Mouse (Mus musculus) cerebellum, adult 2 months (tissue): Measurements from ENCODE around the gene Fgfr2.

Experiments used
- CTCF ChIP-seq: fragments of 200-500 bp; IDR thresholded peaks from 2 replicates; pipeline ENCODE4 v1.5.1; 2011; ENCODE audit warnings: low read depth, mild to moderate bottlenecking, control low read depth, low read length, moderate library complexity, borderline replicate concordance; ENCODE audit not compliant: insufficient read depth
- POLR2A ChIP-seq: fragments of 200-500 bp; IDR thresholded peaks from 2 replicates; pipeline ENCODE4 v1.6.1; 2011; ENCODE audit warnings: low read length, control low read depth, borderline replicate concordance; ENCODE audit not compliant: insufficient read depth

DNA sequence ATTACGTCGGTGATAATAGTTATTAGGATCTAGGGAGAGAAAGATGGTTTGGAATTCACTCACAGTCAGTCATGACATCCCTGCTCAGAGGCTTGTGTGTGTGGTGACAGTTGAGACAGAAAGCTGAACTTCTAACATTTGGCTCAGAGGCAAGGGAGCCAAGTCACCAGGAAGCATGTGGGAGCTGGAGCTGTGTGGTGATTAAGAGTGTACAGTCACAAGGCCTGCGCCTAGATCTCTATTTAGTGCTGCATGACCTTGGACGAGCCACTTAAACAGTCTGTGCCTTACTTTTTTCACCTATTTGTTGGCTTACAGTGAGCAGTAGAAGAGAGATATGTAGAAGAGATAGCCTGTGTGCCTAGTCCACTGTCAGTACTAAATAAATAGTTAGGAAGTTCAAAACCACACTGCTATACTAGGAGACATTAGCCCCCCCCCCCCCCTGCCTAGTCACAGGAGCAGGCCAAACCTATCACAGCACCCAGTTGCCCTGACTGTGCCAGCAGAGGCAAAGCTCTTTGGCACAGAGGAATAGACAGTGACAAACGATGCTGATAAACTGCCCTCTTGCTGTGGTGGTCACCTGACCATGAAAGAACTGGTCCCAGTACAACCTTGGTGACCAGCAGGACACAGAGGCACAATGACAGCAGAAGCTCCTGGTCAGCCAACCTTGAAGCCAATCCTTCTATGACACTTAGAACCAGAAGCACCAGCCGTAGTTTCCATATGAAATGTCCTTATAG, 1052.1 kb downstream of the Fgfr2 start:
- TF ChIP-seq CTCF (no peak), POLR2A (no peak)
